Mouse (Mus musculus): ENCODE results near the gene Tmem131. TPM values are rescaled to one million over a fixed set of nuclear protein-coding genes. Genes with fewer than 3 reads are reported as not detected.

Gene Tmem131
- total and polyA plus RNA-seq, 3 experiments, result 13.0 to 30.0 (median 28.1) TPM

- intact Hi-C loops (cut with DNase I), result no loop called here
- Histone ChIP-seq H3K79me2 (replicated peaks; ENCODE audit: control insufficient read depth, insufficient read depth, low read length) (peaks cover 6% of the 10 kb centered on the region), H3K4me1 (ENCODE audit: control insufficient read depth, insufficient read depth, low read length) (peaks cover 15% of the 10 kb centered on the region), H3K27me3 (ENCODE audit: control insufficient read depth, insufficient read depth, low read length) (no peaks in the 10 kb centered on the region), H3K27ac (no peak overlapping the region), H3K36me3 (ENCODE audit: control insufficient read depth, insufficient read depth, low read length) (peaks cover 5% of the 10 kb centered on the region), H3K9ac (ENCODE audit: low read depth, low read length) (no peak overlapping the region), H3K4me3 (no peak overlapping the region)
- no peak for DNase-seq
- TF ChIP-seq CTCF (IDR thresholded peaks at IDR 0.05) (peak; percentile 32), POLR2A (IDR thresholded peaks at IDR 0.05; ENCODE audit: insufficient read depth, low read depth, low read length) (no peak)
- 94% methylated on average over 2 of the region's 2 CpGs for WGBS
Measured at GRCm38 (mm10) chr1:36929996-36930395, 13.5 kb downstream of the Tmem131 start.

GRCm38 (mm10) chr1:36928357-36929330, 14.8 kb downstream of the Tmem131 start:
- H3K79me2 ChIP-seq (replicated peaks; ENCODE audit: control insufficient read depth, insufficient read depth, low read length), result peaks cover 6% of the 10 kb centered on the region
- no peak for TF ChIP-seq CTCF (IDR thresholded peaks at IDR 0.05)
- TF ChIP-seq POLR2A (IDR thresholded peaks at IDR 0.05; ENCODE audit: insufficient read depth, low read depth, low read length), result no peak
- no peak for TF ChIP-seq EP300 (IDR thresholded peaks at IDR 0.05; ENCODE audit: insufficient read depth, low read depth, low read length)
- no peak overlapping the region for H3K9ac ChIP-seq (ENCODE audit: low read depth, low read length)

GRCm38 (mm10) chr1:36927569-36927968, 15.9 kb downstream of the Tmem131 start:
- TF ChIP-seq EP300 (IDR thresholded peaks at IDR 0.05; ENCODE audit: insufficient read depth, low read depth, low read length), result no peak
- TF ChIP-seq POLR2A (IDR thresholded peaks at IDR 0.05; ENCODE audit: insufficient read depth, low read depth, low read length), result no peak
- no peak for TF ChIP-seq CTCF (IDR thresholded peaks at IDR 0.05)
- no peak for DNase-seq
- Histone ChIP-seq H3K4me1 (ENCODE audit: control insufficient read depth, insufficient read depth, low read length) (peaks cover 22% of the 10 kb centered on the region), H3K4me3 (no peak overlapping the region), H3K27me3 (ENCODE audit: control insufficient read depth, insufficient read depth, low read length) (no peaks in the 10 kb centered on the region), H3K9ac (ENCODE audit: low read depth, low read length) (no peak overlapping the region), H3K79me2 (replicated peaks; ENCODE audit: control insufficient read depth, insufficient read depth, low read length) (peaks cover 8% of the 10 kb centered on the region), H3K36me3 (ENCODE audit: control insufficient read depth, insufficient read depth, low read length) (peaks cover 7% of the 10 kb centered on the region), H3K27ac (no peak overlapping the region; the same call in 1 of the 2 replicates)
- intact Hi-C loops (cut with DNase I), result no loop called here
- 88% methylated on average over 2 of the region's 2 CpGs for WGBS

More at GRCm38 (mm10) chr1:36928357-36929330, 14.8 kb downstream of the Tmem131 start:
- intact Hi-C loops (cut with DNase I), result no loop called here
- no peak overlapping the region for H3K27ac ChIP-seq
- no peak overlapping the region for H3K4me3 ChIP-seq
- peaks cover 15% of the 10 kb centered on the region for H3K4me1 ChIP-seq (ENCODE audit: control insufficient read depth, insufficient read depth, low read length)
- no peak for DNase-seq
- WGBS, result 54% methylated on average over 6 of the region's 6 CpGs
- H3K36me3 ChIP-seq (ENCODE audit: control insufficient read depth, insufficient read depth, low read length), result peaks cover 7% of the 10 kb centered on the region
- no peaks in the 10 kb centered on the region for H3K27me3 ChIP-seq (ENCODE audit: control insufficient read depth, insufficient read depth, low read length)

GRCm38 (mm10) chr1:36926738-36927137, 16.7 kb downstream of the Tmem131 start:
- H3K4me1 ChIP-seq (ENCODE audit: control insufficient read depth, insufficient read depth, low read length), result peaks cover 25% of the 10 kb centered on the region
- H3K36me3 ChIP-seq (ENCODE audit: control insufficient read depth, insufficient read depth, low read length), result peaks cover 7% of the 10 kb centered on the region
- H3K4me3 ChIP-seq, result no peak overlapping the region
- TF ChIP-seq CTCF (IDR thresholded peaks at IDR 0.05), result no peak
- TF ChIP-seq POLR2A (IDR thresholded peaks at IDR 0.05; ENCODE audit: insufficient read depth, low read depth, low read length), result no peak
- no peak for TF ChIP-seq EP300 (IDR thresholded peaks at IDR 0.05; ENCODE audit: insufficient read depth, low read depth, low read length)
- intact Hi-C loops (cut with DNase I), result no loop called here
- peak overlapping the region; percentile 42 for H3K27ac ChIP-seq
- H3K79me2 ChIP-seq (replicated peaks; ENCODE audit: control insufficient read depth, insufficient read depth, low read length), result peaks cover 5% of the 10 kb centered on the region
- 36% methylated on average over 6 of the region's 6 CpGs for WGBS
- no peak for DNase-seq
- no peak overlapping the region for H3K9ac ChIP-seq (ENCODE audit: low read depth, low read length)
- H3K27me3 ChIP-seq (ENCODE audit: control insufficient read depth, insufficient read depth, low read length), result no peaks in the 10 kb centered on the region

- 69% methylated on average over 4 of the region's 4 CpGs for WGBS
- intact Hi-C loops (cut with DNase I), result no loop called here
- peaks cover 29% of the 10 kb centered on the region for H3K4me1 ChIP-seq (ENCODE audit: control insufficient read depth, insufficient read depth, low read length)
- no peak for DNase-seq
- H3K9ac ChIP-seq (ENCODE audit: low read depth, low read length), result no peak overlapping the region
- peaks cover 8% of the 10 kb centered on the region for H3K36me3 ChIP-seq (ENCODE audit: control insufficient read depth, insufficient read depth, low read length)
- H3K27me3 ChIP-seq (ENCODE audit: control insufficient read depth, insufficient read depth, low read length), result no peaks in the 10 kb centered on the region
- H3K27ac ChIP-seq, result peak overlapping the region; percentile 42
- no peak overlapping the region for H3K4me3 ChIP-seq
- peaks cover 5% of the 10 kb centered on the region for H3K79me2 ChIP-seq (replicated peaks; ENCODE audit: control insufficient read depth, insufficient read depth, low read length)
- TF ChIP-seq EP300 (IDR thresholded peaks at IDR 0.05; ENCODE audit: insufficient read depth, low read depth, low read length) (no peak), POLR2A (IDR thresholded peaks at IDR 0.05; ENCODE audit: insufficient read depth, low read depth, low read length) (no peak), CTCF (IDR thresholded peaks at IDR 0.05) (no peak)
Measured at GRCm38 (mm10) chr1:36926246-36926645, 17.2 kb downstream of the Tmem131 start.

GRCm38 (mm10) chr1:36925781-36926180, 17.7 kb downstream of the Tmem131 start:
- TF ChIP-seq CTCF (IDR thresholded peaks at IDR 0.05) (no peak), POLR2A (IDR thresholded peaks at IDR 0.05; ENCODE audit: insufficient read depth, low read depth, low read length) (no peak), EP300 (IDR thresholded peaks at IDR 0.05; ENCODE audit: insufficient read depth, low read depth, low read length) (no peak)
- Histone ChIP-seq H3K9ac (ENCODE audit: low read depth, low read length) (no peak overlapping the region), H3K27ac (peak overlapping the region; percentile 21; the same call in 1 of the 2 replicates), H3K79me2 (replicated peaks; ENCODE audit: control insufficient read depth, insufficient read depth, low read length) (peaks cover 3% of the 10 kb centered on the region), H3K27me3 (ENCODE audit: control insufficient read depth, insufficient read depth, low read length) (no peaks in the 10 kb centered on the region), H3K4me1 (ENCODE audit: control insufficient read depth, insufficient read depth, low read length) (peaks cover 32% of the 10 kb centered on the region), H3K36me3 (ENCODE audit: control insufficient read depth, insufficient read depth, low read length) (peaks cover 13% of the 10 kb centered on the region), H3K4me3 (no peak overlapping the region)
- no peak for DNase-seq
- intact Hi-C loops (cut with DNase I), result no loop called here
- WGBS, result 42% methylated on average over 5 of the region's 5 CpGs
